Mouse (Mus musculus) brain, embryonic 14.5 days (tissue): Measurements from ENCODE around the gene March10. TPM values are rescaled to one million over a fixed set of nuclear protein-coding genes. Genes with fewer than 3 reads are reported as not detected.
A peak's percentile ranks its signal among the peaks of the same experiment; 100 is the strongest.

ENCODE experiments used
- DNase-seq: peaks from one replicate; pipeline ENCODE4 v3.0.0-alpha.2; 2011; ENCODE audit warnings: low read depth
- CTCF ChIP-seq: fragments of 200-500 bp; IDR thresholded peaks from 2 replicates; pipeline ENCODE4 v1.5.1; 2012; ENCODE audit warnings: inconsistent platforms, mild to moderate bottlenecking, moderate library complexity, borderline replicate concordance; ENCODE audit not compliant: insufficient read depth, insufficient read length; ENCODE audit errors: extremely low read depth
- POLR2A ChIP-seq: fragments of 200-500 bp; IDR thresholded peaks from 2 replicates; pipeline ENCODE4 v1.6.1; 2012; ENCODE audit warnings: mild to moderate bottlenecking, inconsistent platforms, borderline replicate concordance; ENCODE audit not compliant: poor library complexity, insufficient read depth, insufficient read length, severe bottlenecking; ENCODE audit errors: extremely low read depth
- polyA plus RNA-seq: library from polyadenylated mRNA; depleted of rRNA; stranded (reverse); fragments of >200 nt; gene quantifications from 2 replicates; pipeline ENCODE4 v1.2.3, GENCODE M21; 2012

The March10 gene
- polyA plus RNA-seq, 1 experiment = 0.29 TPM

DNA sequence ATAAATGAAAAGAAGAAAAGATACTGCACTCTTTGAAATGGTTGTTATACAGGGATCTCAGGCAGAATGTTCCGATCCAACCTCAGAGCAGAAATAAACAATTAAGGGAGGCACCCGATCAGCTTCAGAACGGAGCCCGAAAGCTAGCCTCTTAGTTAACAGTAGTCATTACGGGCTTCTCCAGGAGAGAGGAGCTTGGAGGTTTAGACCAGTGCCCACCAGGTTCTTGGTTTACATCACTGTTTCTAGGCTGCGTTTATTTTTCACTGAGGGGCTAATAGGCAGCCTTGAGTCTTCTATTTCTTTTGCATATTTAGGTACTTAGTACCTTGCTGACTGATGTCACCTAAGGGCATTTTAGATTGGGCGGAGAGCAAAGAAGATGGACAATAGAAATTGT lies 506 bp upstream of the March10 start:
- TF ChIP-seq CTCF (no peak), POLR2A (no peak)
- no peak for DNase-seq

DNA sequence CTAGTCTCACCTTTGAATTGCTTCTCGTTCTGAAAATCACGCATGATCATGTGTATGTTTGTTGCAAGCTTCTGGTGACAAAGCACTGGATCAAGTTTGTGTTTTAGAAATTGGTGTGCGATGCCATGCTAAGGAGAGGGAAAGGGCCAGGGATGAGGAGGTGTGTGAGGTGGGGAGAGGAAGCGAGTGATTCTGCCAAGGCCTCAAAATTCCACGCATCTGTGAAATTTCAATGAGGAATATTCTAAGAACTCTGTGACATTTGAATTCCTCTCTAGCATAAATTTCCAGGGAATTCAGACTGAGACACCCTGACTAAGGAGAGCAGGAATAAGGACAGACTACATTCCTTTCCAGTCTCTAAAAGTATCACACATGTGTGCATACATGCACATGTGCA lies 1.4 kb downstream of the March10 start:
- no peak for DNase-seq
- TF ChIP-seq POLR2A (no peak), CTCF (no peak)

DNA sequence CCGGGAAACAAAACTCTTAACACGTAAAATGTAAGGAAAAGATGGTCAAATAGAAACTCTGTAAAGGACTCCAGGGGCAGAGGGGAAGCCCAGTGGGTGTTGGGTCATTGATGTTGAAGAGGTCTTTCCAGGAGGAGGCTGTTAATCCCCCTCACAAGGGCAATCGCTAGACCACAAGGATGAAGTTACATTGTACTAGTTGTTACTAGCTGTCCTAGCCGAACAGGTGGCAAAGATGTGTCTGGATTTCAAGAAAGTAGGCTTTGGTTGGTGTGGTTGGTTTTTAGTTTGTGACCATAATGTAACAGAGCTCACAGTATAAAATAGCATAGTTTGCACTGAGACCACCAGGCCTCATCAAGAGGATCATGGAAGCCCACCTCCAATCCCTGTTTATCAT lies 3.5 kb downstream of the March10 start:
- no peak for DNase-seq
- TF ChIP-seq POLR2A = no peak
- TF ChIP-seq CTCF = no peak

DNA sequence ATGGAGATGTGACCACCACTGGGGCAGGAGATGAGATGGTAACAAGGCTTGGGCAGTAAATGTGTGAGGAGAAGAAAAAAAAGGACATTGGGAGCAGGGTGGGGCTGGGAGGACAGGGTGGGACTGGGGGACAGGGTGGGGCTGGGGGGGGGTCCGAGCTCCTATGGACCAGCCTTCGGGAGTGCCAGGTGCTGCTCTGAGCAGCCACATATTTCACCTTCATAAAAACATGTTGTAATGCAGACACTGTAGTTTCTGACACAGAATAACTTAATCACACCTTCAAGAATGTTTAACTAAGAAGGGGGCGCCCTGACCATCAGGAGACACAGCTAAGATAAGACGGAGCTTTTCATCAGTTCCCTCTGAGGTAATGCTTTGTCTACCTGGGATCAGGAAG lies 4.0 kb downstream of the March10 start:
- TF ChIP-seq POLR2A (no peak), CTCF (no peak)
- no peak for DNase-seq

DNA sequence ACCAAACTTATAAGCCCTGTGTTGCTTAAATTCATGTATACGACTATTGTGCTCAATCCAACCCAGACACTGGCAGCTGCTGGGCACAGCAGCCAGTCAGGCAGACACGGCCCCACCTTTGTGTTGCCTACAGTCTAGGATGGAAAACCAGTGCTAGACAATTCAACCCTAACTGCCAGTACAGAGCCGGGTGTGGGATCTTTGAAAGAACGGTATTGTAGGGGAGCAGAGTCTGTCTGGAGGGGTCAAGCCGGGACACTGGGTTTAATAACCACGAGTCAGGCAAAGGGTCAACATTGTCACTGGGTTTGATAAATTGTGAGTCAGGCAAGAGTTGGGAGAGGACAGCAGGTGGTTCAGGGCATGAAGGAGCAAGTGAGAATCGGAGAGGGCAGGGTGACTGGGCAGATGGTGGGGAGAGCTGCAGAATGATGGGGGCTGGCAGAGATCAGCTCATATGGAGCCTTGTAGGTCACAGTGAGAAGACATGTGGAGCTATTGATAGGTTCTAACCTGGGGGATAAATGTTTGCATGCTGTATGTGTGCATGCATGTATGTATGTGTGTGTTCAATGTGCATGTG lies 4.9 kb downstream of the March10 start:
- TF ChIP-seq CTCF (no peak), POLR2A (no peak)
- DNase-seq = no peak

DNA sequence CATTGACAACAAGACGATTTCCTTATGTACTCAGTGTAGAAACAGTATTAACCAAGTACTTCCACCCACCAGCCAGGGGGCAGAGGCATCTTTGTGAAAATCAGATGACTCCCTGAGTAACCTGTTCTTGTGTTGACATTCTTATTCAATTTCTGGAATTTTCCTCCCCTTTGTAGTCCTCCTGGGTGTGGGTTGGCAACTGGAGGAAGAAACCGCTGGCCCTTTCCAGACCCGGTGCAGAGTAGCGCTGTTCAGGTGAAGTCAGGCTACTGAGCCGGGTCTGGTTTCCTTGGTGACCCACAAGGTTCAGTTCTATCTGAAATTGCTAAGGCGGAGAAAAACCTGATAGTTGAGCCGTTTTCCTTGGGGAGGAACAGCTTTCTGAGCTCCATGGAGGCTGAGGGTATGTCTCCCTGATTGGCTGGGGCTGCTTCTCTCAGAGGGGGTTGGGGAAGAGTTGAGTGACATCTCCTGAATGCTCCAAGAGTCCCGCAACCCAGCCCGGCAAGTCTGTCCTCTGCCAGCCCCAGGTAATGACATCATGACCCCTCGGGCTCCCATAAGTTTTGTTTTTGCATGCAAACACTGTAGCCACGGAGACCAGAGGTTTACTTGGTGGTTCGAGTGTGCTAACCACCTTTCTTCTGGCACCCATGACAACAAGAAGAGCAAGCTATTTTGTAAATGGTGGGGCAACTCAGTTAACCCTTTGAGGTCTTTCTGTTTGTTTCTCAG lies 6.8 kb downstream of the March10 start:
- no peak for DNase-seq
- TF ChIP-seq POLR2A (no peak), CTCF (no peak)

- no peak for TF ChIP-seq CTCF
- no peak for TF ChIP-seq POLR2A
- DNase-seq = no peak
Measured at GRCm38 (mm10) chr11:105447661-105448060, 8.9 kb downstream of the March10 start.

DNA sequence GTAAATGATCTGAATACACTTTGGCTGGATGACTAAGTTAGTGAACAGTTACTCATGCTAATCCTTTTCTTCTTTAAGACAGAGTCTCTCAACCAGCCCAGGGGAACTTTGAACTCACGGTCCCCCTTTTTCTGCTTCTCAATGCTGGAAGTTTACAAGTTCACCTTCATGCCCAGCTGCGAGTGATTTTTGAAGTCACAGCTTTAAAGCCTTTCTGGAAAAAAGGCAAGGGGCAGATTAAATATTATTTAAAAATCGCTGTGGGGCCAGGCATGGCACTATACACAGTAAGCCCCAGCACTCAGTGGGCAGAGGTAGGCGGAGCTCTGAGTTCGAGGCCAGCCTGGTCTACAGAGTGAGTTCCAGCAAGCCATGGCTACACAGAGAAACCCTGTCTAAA lies 10.3 kb downstream of the March10 start:
- no peak for TF ChIP-seq POLR2A
- no peak for TF ChIP-seq CTCF
- DNase-seq = no peak

- DNase-seq = peak; percentile 68
- TF ChIP-seq POLR2A (no peak), CTCF (no peak)
Measured at GRCm38 (mm10) chr11:105445741-105446140, 10.8 kb downstream of the March10 start.

GRCm38 (mm10) chr11:105444929-105445328 lies 11.6 kb downstream of the March10 start:
- DNase-seq = no peak
- TF ChIP-seq CTCF = no peak
- TF ChIP-seq POLR2A = no peak

DNA sequence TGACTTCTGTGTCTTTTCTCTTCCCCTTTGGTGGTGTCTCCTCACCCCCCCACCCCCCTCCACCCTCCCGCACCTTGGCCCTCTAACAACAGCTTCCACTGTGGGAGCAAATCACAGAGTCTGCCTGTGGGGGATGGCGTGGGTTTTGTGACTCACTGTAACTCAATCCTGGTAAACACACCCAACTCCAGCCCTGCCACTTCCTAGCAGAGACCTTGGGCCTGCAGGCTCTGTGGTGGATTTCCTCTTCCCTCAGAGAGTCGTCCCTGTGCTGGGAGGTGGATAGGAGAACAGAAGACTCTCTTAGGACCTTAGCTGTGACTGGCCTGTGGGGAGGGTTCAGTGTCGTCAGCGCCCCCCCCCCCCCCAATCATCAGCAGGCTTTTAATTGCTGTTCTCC lies 13.0 kb downstream of the March10 start:
- TF ChIP-seq CTCF (no peak), POLR2A (no peak)

DNA sequence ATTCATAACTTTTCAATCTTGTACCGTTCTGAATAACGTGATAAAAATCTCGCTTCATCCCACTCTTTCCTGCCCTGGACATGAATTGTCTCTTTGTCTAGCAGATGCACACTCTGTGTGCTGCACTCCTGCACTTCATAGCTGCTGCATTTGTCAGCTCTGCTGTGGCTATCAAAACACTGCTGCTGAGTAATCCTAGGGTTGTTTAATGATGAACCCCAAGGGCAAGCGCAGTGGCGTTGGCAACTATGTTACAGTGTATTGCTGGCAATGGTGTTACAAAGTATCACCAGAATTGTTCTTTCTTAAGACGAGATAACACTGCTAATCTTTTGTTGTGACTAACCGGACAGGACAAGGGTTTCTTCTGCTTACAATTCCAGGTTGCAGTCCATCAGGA lies 16.7 kb downstream of the March10 start:
- TF ChIP-seq POLR2A (no peak), CTCF (no peak)
- DNase-seq = no peak

More for the DNA sequence above, 13.0 kb downstream of the March10 start:
- no peak for DNase-seq

DNA sequence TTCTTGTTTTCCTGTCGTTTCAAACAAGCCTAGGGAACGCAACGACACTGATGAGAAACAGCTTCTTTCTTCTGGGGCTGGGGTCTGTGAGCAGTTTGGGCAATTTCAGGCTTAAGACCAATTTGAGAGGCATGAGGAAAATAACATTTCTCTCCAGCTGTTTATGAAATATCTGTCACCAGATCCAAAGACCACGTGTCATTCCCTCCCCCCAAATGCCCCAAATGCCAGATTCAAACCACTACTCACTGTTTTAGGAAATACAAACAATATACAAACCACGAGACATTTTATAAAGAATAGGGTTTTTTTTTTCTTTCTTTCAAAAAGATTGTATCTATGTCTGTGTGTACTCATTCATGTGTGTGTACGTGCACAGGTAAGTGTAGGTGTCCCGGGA lies 17.6 kb downstream of the March10 start:
- TF ChIP-seq CTCF (no peak), POLR2A (no peak)
- no peak for DNase-seq

DNA sequence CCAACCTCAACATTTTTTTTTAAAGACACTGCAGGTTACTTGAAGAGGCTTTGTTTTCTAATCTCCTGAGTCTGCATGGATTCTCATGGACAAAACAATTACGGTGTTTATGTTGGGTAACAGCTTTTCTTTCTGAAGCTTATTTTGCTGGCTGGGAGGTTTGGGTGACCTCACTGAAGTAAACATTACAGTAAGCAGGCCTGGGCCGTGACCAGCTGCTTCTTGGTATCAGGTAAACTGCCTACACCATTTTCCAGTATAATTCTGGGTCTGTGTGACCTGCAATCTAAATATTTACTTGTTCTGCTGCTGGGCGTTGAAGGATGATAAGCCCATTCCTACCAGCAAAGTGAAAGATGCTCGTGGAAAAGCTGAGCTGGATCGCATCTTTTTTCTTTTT lies 30.1 kb downstream of the March10 start:
- no peak for TF ChIP-seq POLR2A
- no peak for DNase-seq
